Mouse (Mus musculus) CD4-positive helper T cell, adult 2 months (primary cell): ENCODE data around the gene Pip4k2c.

Source experiments
- DNase-seq: peaks from one replicate; pipeline ENCODE4 v3.0.0-alpha.2; 2012; ENCODE audit warnings: low read depth, missing footprints, low spot score

The Pip4k2c gene

DNA sequence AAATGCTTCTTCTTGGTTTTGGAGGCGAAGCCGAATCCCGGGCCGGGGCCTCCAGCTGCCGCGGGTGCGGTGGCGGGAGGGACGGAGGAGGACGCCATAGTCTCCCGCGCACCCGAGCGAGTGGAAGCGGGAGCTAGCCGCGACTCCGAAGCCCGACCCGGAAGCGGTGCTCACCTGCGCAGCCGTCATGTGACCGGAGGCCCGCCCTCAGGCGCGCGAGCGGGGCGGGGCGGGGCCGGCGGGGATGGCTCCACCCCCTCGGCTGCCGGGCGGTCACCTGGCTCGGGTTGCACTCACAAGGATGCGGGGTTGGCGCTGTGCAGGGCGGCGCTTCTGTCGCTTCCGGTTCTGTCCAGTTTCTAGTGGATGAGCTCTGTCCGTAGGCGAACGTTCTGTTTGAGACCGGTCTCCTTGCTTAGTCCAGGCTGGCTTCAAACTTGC lies at the start of gene Pip4k2c:
Pip4k2c (minus strand) TSS at position 172 of the 441 bp plus-strand sequence.
- peak; percentile 95 for DNase-seq

DNA sequence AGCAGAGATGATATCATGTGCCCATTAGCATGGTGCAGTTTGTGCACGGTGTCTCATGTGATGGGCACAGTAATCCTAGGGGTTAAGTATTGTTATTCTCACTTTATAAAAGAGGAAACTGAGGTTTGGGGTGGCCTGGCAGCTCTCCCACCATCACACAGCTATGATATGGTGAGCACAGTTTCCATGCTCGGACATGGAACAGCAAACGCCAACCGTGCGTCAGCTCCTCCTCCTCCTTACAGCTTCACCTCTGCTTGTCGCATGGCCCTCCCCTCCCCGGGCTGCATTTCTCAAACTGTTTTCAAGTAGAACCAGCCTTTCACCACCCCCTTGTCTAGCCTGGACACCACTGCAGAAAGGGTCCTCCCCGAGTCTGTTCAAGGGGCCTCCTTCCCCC lies 47.1 kb upstream of the Pip4k2c start:
- no peak for DNase-seq

GRCm38 (mm10) chr10:127257790-127258189 lies 46.4 kb upstream of the Pip4k2c start:
- no peak for DNase-seq

- DNase-seq = no peak
These were observed 44.4 kb upstream of the Pip4k2c start for GRCm38 (mm10) chr10:127255625-127256345.

DNA sequence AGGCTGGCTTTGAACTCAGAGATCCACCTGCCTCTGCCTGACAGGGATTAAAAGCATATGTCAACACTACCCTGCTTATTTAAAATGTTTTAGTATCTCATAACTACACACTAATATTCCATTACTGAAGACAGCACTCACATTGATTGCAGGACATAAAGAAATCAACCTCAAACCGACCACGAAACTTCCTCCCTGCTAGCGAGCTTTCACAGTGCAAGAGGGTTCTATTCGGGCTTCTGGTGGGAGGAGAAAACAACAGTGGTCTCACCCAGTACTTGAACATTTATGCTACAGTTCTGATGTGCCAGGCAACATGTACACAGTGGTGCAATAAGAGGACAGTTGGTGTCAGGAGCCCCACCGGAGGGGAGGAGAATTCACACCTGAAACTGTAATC lies 39.4 kb upstream of the Pip4k2c start:
- no peak for DNase-seq

DNA sequence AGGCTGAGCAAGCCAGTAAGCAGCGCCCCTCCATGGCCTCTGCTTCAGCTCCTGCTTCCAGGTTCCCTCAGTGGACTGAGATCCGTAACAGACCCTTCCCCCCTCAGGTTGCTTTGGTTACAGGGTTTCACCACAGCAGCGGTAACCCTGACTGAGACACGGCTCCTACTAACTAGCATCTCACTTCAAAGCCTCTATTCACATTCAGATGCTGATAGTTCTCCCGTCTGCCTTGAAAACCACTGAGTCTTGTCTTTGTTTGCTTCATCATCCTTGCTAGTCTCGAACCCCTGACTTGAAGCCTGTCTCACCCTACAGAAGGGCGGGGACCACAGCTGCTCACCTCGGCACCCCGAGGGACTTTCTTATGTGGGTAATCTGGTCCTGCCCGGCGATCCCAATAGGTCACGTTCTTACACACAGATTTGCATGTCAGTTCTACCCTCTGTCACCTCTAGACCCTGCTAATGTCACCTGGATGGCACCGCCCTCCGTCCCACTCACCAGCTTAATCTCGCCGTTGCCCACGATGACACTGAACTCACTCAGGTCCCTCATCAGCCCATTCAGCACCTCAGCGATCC lies 26.9 kb upstream of the Pip4k2c start:
- DNase-seq = no peak

DNA sequence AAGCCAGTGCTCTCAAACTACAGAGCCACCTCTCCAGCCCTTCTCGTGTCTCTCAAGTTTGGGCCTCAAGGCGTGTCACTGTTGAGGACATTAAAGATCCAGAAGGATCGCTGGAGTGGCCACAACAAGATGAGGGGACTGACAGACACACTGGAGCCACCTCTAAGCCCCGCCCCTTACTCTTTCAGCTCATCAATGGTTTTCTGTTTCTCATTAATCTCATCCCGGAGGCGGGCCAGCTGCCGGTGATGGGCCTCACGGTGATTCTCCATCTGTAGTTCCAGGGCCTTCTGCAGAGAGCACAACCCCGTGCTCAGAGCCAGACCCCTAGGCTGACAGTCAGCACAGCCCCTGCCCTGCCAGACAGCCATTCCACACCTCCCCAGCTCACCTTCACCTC lies 25.2 kb upstream of the Pip4k2c start:
- no peak for DNase-seq

DNA sequence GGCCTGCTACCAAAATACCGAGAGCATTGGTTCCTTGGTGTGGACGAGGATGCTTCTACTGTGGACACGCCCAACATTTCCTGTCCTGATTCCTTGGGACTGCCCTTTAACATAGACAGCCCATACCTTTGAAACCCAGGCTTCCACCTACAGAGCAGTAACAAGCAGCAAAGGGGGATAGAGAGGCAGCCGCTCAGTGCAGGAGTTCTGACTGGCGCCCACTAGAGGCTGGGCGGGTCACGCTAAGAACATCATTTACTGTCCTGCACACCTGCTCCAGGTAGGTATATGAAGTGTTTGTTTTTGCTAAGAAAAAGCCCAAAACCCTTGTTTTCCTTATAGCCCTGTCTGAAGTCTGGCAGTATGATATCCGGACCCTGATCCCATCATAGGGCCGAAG lies 21.8 kb upstream of the Pip4k2c start:
- peak; percentile 48 for DNase-seq

GRCm38 (mm10) chr10:127231741-127232140 lies 20.4 kb upstream of the Pip4k2c start:
- no peak for DNase-seq

DNA sequence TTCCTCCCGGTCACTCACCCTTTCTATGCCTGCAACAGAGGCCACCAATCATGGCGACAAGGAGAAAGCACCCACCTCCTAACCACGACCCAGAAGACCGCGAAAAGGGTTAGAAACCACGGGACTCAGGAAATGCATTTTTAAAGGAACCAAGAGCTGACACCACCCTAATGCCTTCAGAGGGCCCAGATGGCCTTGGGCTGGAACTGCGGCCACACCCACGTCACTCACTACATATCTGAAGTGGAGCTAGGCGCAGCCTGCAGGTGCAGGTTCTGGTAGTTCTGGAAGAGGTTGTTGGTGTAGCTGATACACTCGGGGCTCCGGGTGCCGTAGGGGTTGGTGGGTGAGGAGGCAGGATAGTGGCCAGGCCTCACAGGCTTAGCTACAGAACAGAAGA lies 19.3 kb upstream of the Pip4k2c start:
- DNase-seq = peak; percentile 37

GRCm38 (mm10) chr10:127228897-127229296 lies 17.5 kb upstream of the Pip4k2c start:
- peak; percentile 74 for DNase-seq

- no peak for DNase-seq
These were observed 15.8 kb upstream of the Pip4k2c start for GRCm38 (mm10) chr10:127227163-127227562.

- DNase-seq = no peak
These were observed 15.0 kb upstream of the Pip4k2c start for GRCm38 (mm10) chr10:127226318-127226895.

GRCm38 (mm10) chr10:127225732-127226131 lies 14.3 kb upstream of the Pip4k2c start:
- DNase-seq = peak; percentile 71

DNA sequence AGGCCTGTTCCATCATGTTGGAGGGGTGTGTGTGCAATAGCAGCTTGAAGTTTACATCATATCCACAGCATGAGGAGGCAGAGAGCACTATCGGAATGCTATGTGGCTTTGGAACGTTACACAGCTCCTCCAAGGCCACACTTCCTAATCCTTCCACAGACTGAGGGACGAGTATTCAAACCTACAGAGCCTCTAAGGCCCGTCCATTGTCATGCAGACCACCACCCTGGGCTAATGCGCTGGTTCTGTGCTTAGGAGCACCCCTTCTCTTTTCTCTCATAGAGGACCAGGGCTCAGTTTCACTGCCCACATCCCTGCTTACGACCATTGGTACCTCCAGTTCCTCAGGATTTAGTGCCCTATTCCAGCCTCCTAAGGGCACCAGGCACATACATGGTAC lies 13.8 kb upstream of the Pip4k2c start:
- no peak for DNase-seq

DNA sequence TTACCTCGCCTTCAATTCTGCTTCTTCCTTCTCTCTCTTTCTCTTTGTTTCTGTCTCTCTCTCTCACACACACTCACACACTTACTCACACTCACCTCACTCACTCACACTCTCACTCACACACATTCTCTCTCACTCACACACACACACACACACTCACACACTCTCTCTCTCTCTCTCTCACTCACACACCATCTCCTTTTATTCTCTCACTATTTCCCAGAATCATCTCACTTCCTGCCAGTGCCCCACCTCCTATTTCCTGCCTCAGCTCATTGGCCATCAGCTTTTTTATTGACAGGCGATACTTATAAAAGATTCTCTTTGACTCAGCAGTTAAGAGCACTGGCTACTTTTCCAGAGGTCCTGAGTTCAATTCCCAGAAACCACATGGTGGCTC lies 7.0 kb upstream of the Pip4k2c start:
- peak; percentile 20 for DNase-seq

DNA sequence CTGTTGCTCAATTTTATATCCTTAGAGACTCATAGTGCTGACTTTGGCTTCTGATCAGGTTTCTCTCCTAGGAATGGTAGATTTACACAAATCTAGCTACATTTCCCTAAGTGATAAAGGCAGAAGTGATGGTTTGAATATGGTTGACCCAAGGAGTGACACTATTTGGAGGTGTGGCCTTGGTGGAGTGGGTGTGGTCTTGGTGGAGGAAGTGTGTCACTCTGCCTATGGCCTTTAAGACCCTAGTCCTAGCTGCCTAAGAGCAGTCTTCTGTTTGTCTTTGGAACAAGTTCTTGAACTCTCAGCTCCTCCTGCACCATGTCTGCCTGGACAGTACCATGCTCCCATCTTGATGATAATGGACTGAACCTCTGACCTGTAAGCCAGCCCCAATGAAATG lies 5.8 kb upstream of the Pip4k2c start:
- DNase-seq = no peak

- DNase-seq = no peak
These were observed 5.1 kb upstream of the Pip4k2c start for GRCm38 (mm10) chr10:127216456-127216855.

- DNase-seq = no peak
These were observed 3.0 kb upstream of the Pip4k2c start for GRCm38 (mm10) chr10:127214422-127214803.

- DNase-seq = no peak
These were observed 2.5 kb upstream of the Pip4k2c start for GRCm38 (mm10) chr10:127213704-127214421.

DNA sequence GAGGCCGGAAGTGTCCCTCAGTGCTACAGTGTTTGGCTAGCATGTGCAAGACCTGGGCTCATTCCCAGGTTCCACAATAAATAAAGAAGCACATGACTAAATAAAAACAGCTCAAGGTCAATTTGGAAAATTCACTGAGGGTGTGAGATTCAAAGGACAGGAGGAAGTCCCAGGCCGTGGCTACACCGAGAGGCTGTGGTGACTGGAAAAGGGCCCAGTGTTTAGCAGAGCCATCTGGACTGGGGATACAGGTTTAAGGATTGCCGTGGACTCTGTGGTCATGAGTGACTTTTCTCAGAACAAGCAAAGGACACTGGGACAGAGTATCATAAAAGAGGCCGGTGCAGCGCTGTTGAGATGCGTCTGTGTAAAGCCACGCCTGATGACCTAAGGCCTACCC lies 1.9 kb upstream of the Pip4k2c start:
- DNase-seq = no peak

- DNase-seq = no peak
These were observed 402 bp downstream of the Pip4k2c start for GRCm38 (mm10) chr10:127210961-127211405.
